In genomic region chr12:30598955-30599354, GRCm38 (mm10) we compare ENCODE assay signal across 15 mouse cellular contexts. TPM values are rescaled to one million over a fixed set of nuclear protein-coding genes. Genes with fewer than 3 reads are reported as not detected.
DNase-seq lines count a peak whose midpoint lies in the region; ATAC-seq and TF ChIP-seq lines count a peak whose summit lies in the region.
"Had no signal": no experiment of that assay in that cellular context is flagged by ENCODE, and none has a peak within 500 bp of the region (broad histone marks: within the 10 kb centered on the region; RNA-seq: fewer than 3 reads in every experiment).

No protein-coding gene starts in this region.

- H3K4me3 ChIP-seq in midbrain, embryonic 14.5 days (replicated peaks; ENCODE audit: low read depth, low read length), result no peak overlapping the region
- H3K4me3 ChIP-seq in midbrain, embryonic 16.5 days (ENCODE audit: low read depth, low read length), result no peak overlapping the region
- no peak overlapping the region for H3K4me3 ChIP-seq in bone marrow macrophage, adult 2 months (ENCODE audit: insufficient read depth, low read length)
- H3K4me3 ChIP-seq: forebrain, embryonic 12.5 days; heart, adult 2 months; heart, embryonic 15.5 days; hindbrain, embryonic 10.5 days; megakaryocyte, embryonic 14.5 days had no signal

- H3K27ac ChIP-seq in midbrain, embryonic 14.5 days (replicated peaks; ENCODE audit: low read depth, low read length), result no peak overlapping the region
- no peak overlapping the region for H3K27ac ChIP-seq in midbrain, embryonic 16.5 days (ENCODE audit: low read length)
- peak overlapping the region; percentile 18 for H3K27ac ChIP-seq in bone marrow macrophage, adult 2 months (ENCODE audit: insufficient read depth, low read depth, low read length)
- H3K27ac ChIP-seq: forebrain, embryonic 12.5 days; heart, adult 2 months; heart, embryonic 15.5 days; hindbrain, embryonic 10.5 days had no signal

- no peak for TF ChIP-seq CTCF in bone marrow macrophage, adult 2 months (IDR thresholded peaks at IDR 0.05; ENCODE audit: low read depth, low read length)

- no peak overlapping the region for H3K9ac ChIP-seq in midbrain, embryonic 14.5 days (replicated peaks; ENCODE audit: low read length)
- no peak overlapping the region for H3K9ac ChIP-seq in midbrain, embryonic 16.5 days (ENCODE audit: low read depth, low read length)
- H3K9ac ChIP-seq: forebrain, embryonic 12.5 days; heart, embryonic 15.5 days had no signal

- no peaks in the 10 kb centered on the region for H3K36me3 ChIP-seq in midbrain, embryonic 14.5 days (ENCODE audit: control insufficient read depth, insufficient read depth, low read length)
- no peaks in the 10 kb centered on the region for H3K36me3 ChIP-seq in midbrain, embryonic 16.5 days (ENCODE audit: control insufficient read depth, insufficient read depth, low read length)
- H3K36me3 ChIP-seq: forebrain, embryonic 12.5 days; heart, embryonic 15.5 days; hindbrain, embryonic 10.5 days had no signal

- H3K4me2 ChIP-seq in midbrain, embryonic 14.5 days (ENCODE audit: low read length), result no peak overlapping the region
- no peak overlapping the region for H3K4me2 ChIP-seq in midbrain, embryonic 16.5 days (ENCODE audit: low read length)
- H3K4me2 ChIP-seq: forebrain, embryonic 12.5 days; heart, embryonic 15.5 days had no signal

- no peaks in the 10 kb centered on the region for H3K4me1 ChIP-seq in midbrain, embryonic 14.5 days (ENCODE audit: control insufficient read depth, insufficient read depth, low read length)
- no peaks in the 10 kb centered on the region for H3K4me1 ChIP-seq in midbrain, embryonic 16.5 days (ENCODE audit: control insufficient read depth, insufficient read depth, low read length)
- peaks cover 29% of the 10 kb centered on the region for H3K4me1 ChIP-seq in bone marrow macrophage, adult 2 months (ENCODE audit: control insufficient read depth, insufficient read depth, low read length)
- H3K4me1 ChIP-seq: forebrain, embryonic 12.5 days; heart, embryonic 15.5 days; megakaryocyte, embryonic 14.5 days had no signal

- WGBS in midbrain, embryonic 14.5 days, result 57% methylated on average over 3 of the region's 3 CpGs
- 50% methylated on average over 3 of the region's 3 CpGs for WGBS in midbrain, embryonic 16.5 days

- no peaks in the 10 kb centered on the region for H3K27me3 ChIP-seq in midbrain, embryonic 14.5 days (ENCODE audit: control insufficient read depth, insufficient read depth, low read length)
- no peaks in the 10 kb centered on the region for H3K27me3 ChIP-seq in midbrain, embryonic 16.5 days (ENCODE audit: control insufficient read depth, insufficient read depth, low read depth, low read length)
- H3K27me3 ChIP-seq: forebrain, embryonic 12.5 days; heart, embryonic 15.5 days had no signal

- peak; percentile 87 for DNase-seq in heart, adult 11 months
- DNase-seq in heart, postnatal 4 days, result no peak
- peak; percentile 42 for DNase-seq in midbrain, embryonic 14.5 days
- DNase-seq in c-Kit-positive CD71-positive TER-119-positive erythroid progenitor cells, embryonic 14.5 days (ENCODE audit: low spot score), result no peak
- DNase-seq in urinary bladder, postnatal 4 days (ENCODE audit: low spot score in 2 of 2), result no peak
- DNase-seq: cerebellum, adult 11 months; heart, adult 2 months; lung, adult 18-20 months; thymus, postnatal 4 days had no signal

- ATAC-seq in midbrain, embryonic 14.5 days (ENCODE audit: low FRiP score, low TSS enrichment), result no peak
- ATAC-seq in midbrain, embryonic 16.5 days, result no peak

- H3K9me3 ChIP-seq in midbrain, embryonic 14.5 days (ENCODE audit: control insufficient read depth, low read length), result no peaks in the 10 kb centered on the region
- H3K9me3 ChIP-seq in midbrain, embryonic 16.5 days (replicated peaks; ENCODE audit: control insufficient read depth, low read length, poor library complexity, severe bottlenecking), result no peaks in the 10 kb centered on the region
- H3K9me3 ChIP-seq: forebrain, embryonic 12.5 days; heart, embryonic 15.5 days; hindbrain, embryonic 10.5 days; megakaryocyte, embryonic 14.5 days had no signal

- no peak for TF ChIP-seq POLR2A in bone marrow macrophage, adult 2 months (IDR thresholded peaks at IDR 0.05; ENCODE audit: borderline replicate concordance, low read depth, low read length)

RNA-seq across cellular contexts. Expression of gene Tmem18, which starts 14.7 kb away (rescaled TPM):
- 10 to 100 TPM; 11.2 to 11.9 TPM for total RNA-seq in heart, postnatal 4 days (2021)
- polyA plus RNA-seq in midbrain, embryonic 14.5 days (2014; fragmentation: Nextera tagmentation; extraction: Ambion mirVana), result 31.2 and 34.9 TPM in 2 replicates
- 36.3 and 39.2 TPM in 2 replicates for polyA plus RNA-seq in midbrain, embryonic 16.5 days (2015; fragmentation: Nextera tagmentation; extraction: Ambion mirVana)
- 15.9 and 16.6 TPM in 2 replicates for polyA plus RNA-seq in bone marrow macrophage, adult 2 months (2012; ENCODE audit: insufficient read depth, insufficient read length, missing spikeins)

Comparison
In these comparisons a context has a peak if more than half of its experiments do, and no peak if none do; other contexts are left out.
1. DNase-seq: peak in heart, adult 11 months (single experiment) and midbrain, embryonic 14.5 days (single experiment); none in heart, postnatal 4 days (single experiment), c-Kit-positive CD71-positive TER-119-positive erythroid progenitor cells, embryonic 14.5 days (single experiment) and urinary bladder, postnatal 4 days (0 of 2).